9 mouse cellular contexts compared by ENCODE assay signal in genomic region chr3:123448096-123448495, GRCm38 (mm10). TPM values are rescaled to one million over a fixed set of nuclear protein-coding genes. Genes with fewer than 3 reads are reported as not detected.
DNase-seq lines count a peak whose midpoint lies in the region; ATAC-seq lines count a peak whose summit lies in the region.
"Had no signal": no experiment of that assay in that cellular context is flagged by ENCODE, and none has a peak within 500 bp of the region (broad histone marks: within the 10 kb centered on the region; RNA-seq: fewer than 3 reads in every experiment).

No protein-coding gene starts in this region.

- peak overlapping the region; percentile 86 for H3K4me3 ChIP-seq in heart, embryonic 10.5 days
- H3K4me3 ChIP-seq in intestine, embryonic 16.5 days (ENCODE audit: low read length), result peak overlapping the region; percentile 78
- H3K4me3 ChIP-seq in midbrain, embryonic 14.5 days (replicated peaks; ENCODE audit: low read depth, low read length), result peak overlapping the region; percentile 80

- no peak overlapping the region for H3K9ac ChIP-seq in intestine, embryonic 16.5 days (ENCODE audit: low read depth, low read length)
- H3K9ac ChIP-seq in midbrain, embryonic 14.5 days (replicated peaks; ENCODE audit: low read length), result no peak overlapping the region

- peaks cover 44% of the 10 kb centered on the region for H3K27me3 ChIP-seq in heart, embryonic 10.5 days (ENCODE audit: insufficient read depth, poor library complexity, severe bottlenecking)
- H3K27me3 ChIP-seq in intestine, embryonic 16.5 days (replicated peaks; ENCODE audit: control insufficient read depth, insufficient read depth, low read length), result peaks cover 7% of the 10 kb centered on the region; the same call in 1 of the 2 replicates
- H3K27me3 ChIP-seq in midbrain, embryonic 14.5 days (ENCODE audit: control insufficient read depth, insufficient read depth, low read length), result peaks cover 10% of the 10 kb centered on the region; the same call in 1 of the 2 replicates

- WGBS in heart, embryonic 10.5 days, result 22% methylated on average over 10 of the region's 10 CpGs
- 5% methylated on average over 10 of the region's 10 CpGs for WGBS in intestine, embryonic 16.5 days
- under 1% methylated on average over 10 of the region's 10 CpGs for WGBS in midbrain, embryonic 14.5 days

- no peak overlapping the region for H3K27ac ChIP-seq in heart, embryonic 10.5 days
- no peak overlapping the region for H3K27ac ChIP-seq in intestine, embryonic 16.5 days (ENCODE audit: low read length)
- no peak overlapping the region for H3K27ac ChIP-seq in midbrain, embryonic 14.5 days (replicated peaks; ENCODE audit: low read depth, low read length)
- H3K27ac ChIP-seq: heart, adult 2 months had no signal

- H3K9me3 ChIP-seq in heart, embryonic 10.5 days, result no peaks in the 10 kb centered on the region
- H3K9me3 ChIP-seq in intestine, embryonic 16.5 days (ENCODE audit: control insufficient read depth, low read length), result no peaks in the 10 kb centered on the region
- no peaks in the 10 kb centered on the region for H3K9me3 ChIP-seq in midbrain, embryonic 14.5 days (ENCODE audit: control insufficient read depth, low read length)

- peak; percentile 55 for ATAC-seq in intestine, embryonic 16.5 days
- no peak for ATAC-seq in midbrain, embryonic 14.5 days (ENCODE audit: low FRiP score, low TSS enrichment)

- intact Hi-C loops in heart, postnatal 10 days (cut with DNase I), result no loop called here

- H3K36me3 ChIP-seq in heart, embryonic 10.5 days, result no peaks in the 10 kb centered on the region
- no peaks in the 10 kb centered on the region for H3K36me3 ChIP-seq in intestine, embryonic 16.5 days (ENCODE audit: control insufficient read depth, insufficient read depth, low read length)
- no peaks in the 10 kb centered on the region for H3K36me3 ChIP-seq in midbrain, embryonic 14.5 days (ENCODE audit: control insufficient read depth, insufficient read depth, low read length)

- no peak for DNase-seq in heart, embryonic 10.5 days (ENCODE audit: low spot score)
- no peak for DNase-seq in heart, postnatal 10 days
- peak; percentile 17 for DNase-seq in embryo, embryonic 9.5 days (ENCODE audit: extremely low spot score)
- DNase-seq in midbrain, embryonic 14.5 days, result peak; percentile 52
- DNase-seq in spleen, postnatal 10 days (ENCODE audit: low spot score in 2 of 2), result no peak
- no peak for DNase-seq in thymus, adult 18-20 months
- no peak for DNase-seq in frontal cortex, postnatal 10 days (ENCODE audit: low spot score in 2 of 2)

- peak overlapping the region; percentile 100 for H3K4me2 ChIP-seq in intestine, embryonic 16.5 days (ENCODE audit: low read depth, low read length)
- H3K4me2 ChIP-seq in midbrain, embryonic 14.5 days (ENCODE audit: low read length), result peak overlapping the region; percentile 99

- H3K4me1 ChIP-seq in heart, embryonic 10.5 days, result peaks cover 17% of the 10 kb centered on the region
- H3K4me1 ChIP-seq in intestine, embryonic 16.5 days (ENCODE audit: control insufficient read depth, insufficient read depth, low read length), result 0 out of 2 replicates have a peak, but pooled peaks cover 2% of the 10 kb centered on the region
- H3K4me1 ChIP-seq in midbrain, embryonic 14.5 days (ENCODE audit: control insufficient read depth, insufficient read depth, low read length), result peaks cover 7% of the 10 kb centered on the region

RNA-seq across cellular contexts. Expression of gene Prss12, which starts 1.4 kb away (rescaled TPM):
- 0.79 and 1.6 TPM in 2 replicates for polyA plus RNA-seq in heart, embryonic 10.5 days (2016; fragmentation: Nextera tagmentation; extraction: Ambion mirVana)
- 1 to 10 TPM; 1.7 to 1.8 TPM for total RNA-seq in heart, postnatal 10 days (2021)
- polyA plus RNA-seq in intestine, embryonic 16.5 days (2015; fragmentation: Nextera tagmentation; extraction: Ambion mirVana), result 5.8 and 6.6 TPM in 2 replicates
- polyA plus RNA-seq in midbrain, embryonic 14.5 days (2014; fragmentation: Nextera tagmentation; extraction: Ambion mirVana), result 9.1 and 9.3 TPM in 2 replicates

Comparison
In these comparisons a context has a peak if more than half of its experiments do, and no peak if none do; other contexts are left out.
1. DNase-seq: peak in embryo, embryonic 9.5 days (single experiment) and midbrain, embryonic 14.5 days (single experiment); none in heart, embryonic 10.5 days (single experiment), heart, postnatal 10 days (0 of 2), spleen, postnatal 10 days (0 of 2), thymus, adult 18-20 months (0 of 2) and frontal cortex, postnatal 10 days (0 of 2).
2. Peak in every context shown above with its lines, with median percentiles within 50 percentile points of each other: H3K4me3 ChIP-seq.